Mouse (Mus musculus): ENCODE results near the gene Vps26c. TPM values are rescaled to one million over a fixed set of nuclear protein-coding genes. Genes with fewer than 3 reads are reported as not detected.

Gene Vps26c
- polyA plus RNA-seq, 1 experiment from 2014 or later, result 60.2 TPM

GRCm38 (mm10) chr16:94566834-94567585 is 40.4 kb upstream of the Vps26c start:
- ATAC-seq (ENCODE audit: low FRiP score, low read depth), result no peak
- Histone ChIP-seq H3K27me3 (no peaks in the 10 kb centered on the region), H3K4me2 (replicated peaks) (no peak overlapping the region), H3K9ac (no peak overlapping the region), H3K36me3 (no peaks in the 10 kb centered on the region), H3K4me3 (no peak overlapping the region), H3K4me1 (peaks cover 6% of the 10 kb centered on the region), H3K9me3 (no peaks in the 10 kb centered on the region), H3K27ac (no peak overlapping the region)
- WGBS, result 85% methylated on average over 11 of the region's 11 CpGs

- Histone ChIP-seq H3K4me3 (no peak overlapping the region), H3K27ac (no peak overlapping the region), H3K4me1 (no peaks in the 10 kb centered on the region), H3K9ac (no peak overlapping the region), H3K9me3 (no peaks in the 10 kb centered on the region), H3K27me3 (no peaks in the 10 kb centered on the region), H3K4me2 (replicated peaks) (no peak overlapping the region), H3K36me3 (no peaks in the 10 kb centered on the region)
- no peak for ATAC-seq (ENCODE audit: low FRiP score, low read depth)
- WGBS, result 62% methylated on average over 8 of the region's 8 CpGs
Observed at GRCm38 (mm10) chr16:94566124-94566523, 39.5 kb upstream of the Vps26c start.

- ATAC-seq (ENCODE audit: low FRiP score, low read depth), result no peak
- no peak overlapping the region for H3K4me3 ChIP-seq
- no peaks in the 10 kb centered on the region for H3K27me3 ChIP-seq
- H3K36me3 ChIP-seq, result no peaks in the 10 kb centered on the region
- no peak overlapping the region for H3K27ac ChIP-seq
- H3K9ac ChIP-seq, result no peak overlapping the region
- H3K4me2 ChIP-seq (replicated peaks), result no peak overlapping the region
- 79% methylated on average over 5 of the region's 5 CpGs for WGBS
- H3K9me3 ChIP-seq, result no peaks in the 10 kb centered on the region
- H3K4me1 ChIP-seq, result peaks cover 10% of the 10 kb centered on the region; the same call in 1 of the 2 replicates
Observed at GRCm38 (mm10) chr16:94560618-94561017, 34.0 kb upstream of the Vps26c start.

DNA sequence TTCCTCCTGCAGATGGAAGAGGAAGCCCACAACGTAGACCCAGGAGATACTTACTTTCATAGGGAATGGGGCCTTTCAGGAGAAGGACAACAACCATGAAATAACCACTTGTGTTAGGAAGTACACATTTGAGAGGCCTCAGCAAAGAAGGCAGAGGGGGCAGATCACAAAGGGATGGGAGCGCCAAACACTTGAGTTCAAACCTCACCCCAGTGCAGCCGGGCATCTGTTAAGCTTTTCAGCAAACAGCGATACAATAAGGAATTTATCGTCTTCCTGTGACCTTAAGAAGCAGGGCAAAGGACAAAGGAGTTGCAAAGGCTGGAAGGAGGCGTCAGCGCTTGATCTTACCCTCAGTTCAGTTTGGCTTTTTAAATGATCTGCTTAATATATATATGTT is 33.2 kb upstream of the Vps26c start:
- no peaks in the 10 kb centered on the region for H3K36me3 ChIP-seq
- H3K27me3 ChIP-seq, result no peaks in the 10 kb centered on the region
- ATAC-seq (ENCODE audit: low FRiP score, low read depth), result no peak
- no peak overlapping the region for H3K9ac ChIP-seq
- H3K4me2 ChIP-seq (replicated peaks), result no peak overlapping the region
- no peaks in the 10 kb centered on the region for H3K9me3 ChIP-seq
- 67% methylated on average over 7 of the region's 7 CpGs for WGBS
- no peak overlapping the region for H3K4me3 ChIP-seq
- peaks cover 11% of the 10 kb centered on the region; the same call in 1 of the 2 replicates for H3K4me1 ChIP-seq
- H3K27ac ChIP-seq, result no peak overlapping the region

- Histone ChIP-seq H3K4me3 (no peak overlapping the region), H3K4me2 (replicated peaks) (no peak overlapping the region), H3K9ac (no peak overlapping the region), H3K36me3 (no peaks in the 10 kb centered on the region), H3K27ac (no peak overlapping the region), H3K9me3 (no peaks in the 10 kb centered on the region), H3K4me1 (peaks cover 11% of the 10 kb centered on the region; the same call in 1 of the 2 replicates), H3K27me3 (no peaks in the 10 kb centered on the region)
- 34% methylated on average over 7 of the region's 7 CpGs for WGBS
- no peak for ATAC-seq (ENCODE audit: low FRiP score, low read depth)
Observed at GRCm38 (mm10) chr16:94559282-94559681, 32.7 kb upstream of the Vps26c start.

DNA sequence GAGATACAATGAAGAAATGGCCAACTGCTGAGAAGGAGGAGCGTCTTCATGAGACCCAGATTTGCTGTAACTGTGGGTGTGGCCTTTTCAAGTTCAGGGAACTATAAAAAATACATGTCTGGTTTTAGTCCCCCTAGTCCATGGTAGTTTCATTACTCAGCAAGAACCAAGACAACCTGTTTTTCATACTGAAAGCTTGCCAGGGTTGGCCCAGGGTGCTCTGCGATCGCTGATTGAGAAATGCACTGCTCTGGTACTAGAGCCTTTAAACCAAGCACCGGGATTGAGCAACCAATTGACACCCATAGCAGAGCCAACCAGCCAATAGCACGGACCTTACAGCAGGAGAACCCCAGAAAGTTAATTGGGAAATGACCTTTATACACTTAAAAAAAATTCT is 29.6 kb upstream of the Vps26c start:
- Histone ChIP-seq H3K36me3 (no peaks in the 10 kb centered on the region), H3K4me1 (peaks cover 11% of the 10 kb centered on the region; the same call in 1 of the 2 replicates), H3K9me3 (no peaks in the 10 kb centered on the region), H3K4me3 (no peak overlapping the region), H3K27ac (no peak overlapping the region), H3K27me3 (no peaks in the 10 kb centered on the region), H3K9ac (no peak overlapping the region), H3K4me2 (replicated peaks) (no peak overlapping the region)
- 71% methylated on average over 5 of the region's 5 CpGs for WGBS
- no peak for ATAC-seq (ENCODE audit: low FRiP score, low read depth)

DNA sequence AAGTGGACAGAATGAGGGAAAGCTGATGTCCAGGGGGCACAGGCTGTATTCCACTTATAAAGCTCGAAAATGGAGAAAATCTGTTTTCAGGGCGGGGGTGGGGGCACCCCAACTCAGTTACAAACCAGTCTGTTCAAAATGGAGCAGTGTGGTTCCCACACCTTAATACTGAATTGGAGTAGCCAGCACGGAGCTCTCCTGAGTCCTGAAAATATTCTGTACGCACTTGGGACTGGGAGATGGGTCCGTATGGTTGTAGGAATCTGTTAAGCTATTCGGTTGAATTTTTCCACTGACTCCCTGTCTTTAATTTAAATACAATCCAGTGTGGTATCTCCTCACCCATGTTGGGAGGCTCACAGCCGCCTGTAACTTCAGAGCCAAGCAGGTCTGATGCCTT is 28.7 kb upstream of the Vps26c start:
- no peaks in the 10 kb centered on the region for H3K9me3 ChIP-seq
- ATAC-seq (ENCODE audit: low FRiP score, low read depth), result no peak
- no peak overlapping the region for H3K4me3 ChIP-seq
- H3K27ac ChIP-seq, result no peak overlapping the region
- no peak overlapping the region for H3K9ac ChIP-seq
- no peaks in the 10 kb centered on the region for H3K36me3 ChIP-seq
- H3K27me3 ChIP-seq, result no peaks in the 10 kb centered on the region
- WGBS, result 73% methylated on average over 7 of the region's 7 CpGs
- H3K4me2 ChIP-seq (replicated peaks), result no peak overlapping the region
- peaks cover 11% of the 10 kb centered on the region; the same call in 1 of the 2 replicates for H3K4me1 ChIP-seq

GRCm38 (mm10) chr16:94551934-94552333 is 25.3 kb upstream of the Vps26c start:
- Histone ChIP-seq H3K27me3 (no peaks in the 10 kb centered on the region), H3K4me2 (replicated peaks) (no peak overlapping the region), H3K36me3 (no peaks in the 10 kb centered on the region), H3K9me3 (no peaks in the 10 kb centered on the region), H3K4me3 (no peak overlapping the region), H3K27ac (no peak overlapping the region), H3K4me1 (peaks cover 6% of the 10 kb centered on the region; the same call in 1 of the 2 replicates), H3K9ac (no peak overlapping the region)
- no peak for ATAC-seq (ENCODE audit: low FRiP score, low read depth)

DNA sequence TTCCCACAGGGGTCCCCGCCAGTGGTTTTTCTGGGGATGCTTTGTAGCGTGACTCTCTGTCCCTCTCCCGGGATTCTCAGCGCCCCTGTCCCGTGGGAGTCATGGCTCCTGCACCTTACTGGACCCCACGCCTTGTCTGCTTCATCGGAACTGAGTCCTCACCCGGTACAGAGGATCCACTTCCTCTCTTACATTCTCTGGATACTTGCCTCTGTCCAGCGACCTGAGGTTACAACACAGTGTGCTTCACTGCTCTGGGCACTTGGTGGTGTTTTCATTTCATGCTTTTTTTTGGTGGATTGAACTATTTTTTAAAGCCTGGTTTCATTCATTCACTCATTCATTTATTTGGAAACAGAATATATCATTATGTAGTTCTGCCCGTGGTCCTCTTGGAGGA is 23.2 kb upstream of the Vps26c start:
- no peak for ATAC-seq (ENCODE audit: low FRiP score, low read depth)
- 72% methylated on average over 10 of the region's 10 CpGs for WGBS
- Histone ChIP-seq H3K27ac (no peak overlapping the region), H3K36me3 (no peaks in the 10 kb centered on the region), H3K27me3 (no peaks in the 10 kb centered on the region), H3K4me3 (no peak overlapping the region), H3K9ac (no peak overlapping the region), H3K9me3 (no peaks in the 10 kb centered on the region), H3K4me2 (replicated peaks) (no peak overlapping the region), H3K4me1 (no peaks in the 10 kb centered on the region)

GRCm38 (mm10) chr16:94545781-94546562 is 19.3 kb upstream of the Vps26c start:
- H3K4me2 ChIP-seq (replicated peaks), result no peak overlapping the region
- H3K4me3 ChIP-seq, result no peak overlapping the region
- no peaks in the 10 kb centered on the region for H3K9me3 ChIP-seq
- 64% methylated on average over 8 of the region's 8 CpGs for WGBS
- ATAC-seq (ENCODE audit: low FRiP score, low read depth), result no peak
- no peaks in the 10 kb centered on the region for H3K27me3 ChIP-seq
- no peaks in the 10 kb centered on the region for H3K36me3 ChIP-seq
- H3K4me1 ChIP-seq, result no peaks in the 10 kb centered on the region
- no peak overlapping the region for H3K27ac ChIP-seq
- H3K9ac ChIP-seq, result no peak overlapping the region

DNA sequence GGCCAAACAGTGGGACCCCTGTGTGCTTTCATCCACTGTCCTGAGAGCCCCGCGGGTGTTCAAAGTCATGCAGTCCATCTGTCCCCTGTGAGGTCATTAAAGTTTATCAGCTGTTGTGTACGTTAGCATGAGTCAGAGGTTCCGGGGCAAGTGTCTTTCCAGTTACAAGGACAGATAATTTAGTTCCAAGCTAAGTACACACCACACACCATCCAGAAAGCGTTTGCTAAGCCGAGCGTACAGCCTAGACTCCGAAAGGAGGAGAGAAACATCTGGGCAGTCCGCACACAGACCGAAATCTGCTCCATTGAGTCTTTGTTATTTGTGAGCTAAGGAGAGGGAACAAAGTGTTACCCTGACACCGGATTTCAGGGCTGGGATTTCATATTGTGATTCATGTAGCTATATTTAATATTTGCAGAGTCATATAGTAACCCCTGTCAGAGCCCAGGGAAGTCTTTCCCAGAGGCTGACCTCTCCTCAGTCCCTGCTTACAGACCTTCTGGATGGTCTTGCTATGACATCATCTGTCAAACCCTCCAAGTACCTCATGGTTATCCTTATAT is 18.0 kb upstream of the Vps26c start:
- Histone ChIP-seq H3K4me1 (no peaks in the 10 kb centered on the region), H3K4me3 (no peak overlapping the region), H3K4me2 (replicated peaks) (no peak overlapping the region), H3K27me3 (no peaks in the 10 kb centered on the region), H3K27ac (no peak overlapping the region), H3K36me3 (no peaks in the 10 kb centered on the region), H3K9ac (no peak overlapping the region), H3K9me3 (no peaks in the 10 kb centered on the region)
- 69% methylated on average over 11 of the region's 11 CpGs for WGBS
- no peak for ATAC-seq (ENCODE audit: low FRiP score, low read depth)

DNA sequence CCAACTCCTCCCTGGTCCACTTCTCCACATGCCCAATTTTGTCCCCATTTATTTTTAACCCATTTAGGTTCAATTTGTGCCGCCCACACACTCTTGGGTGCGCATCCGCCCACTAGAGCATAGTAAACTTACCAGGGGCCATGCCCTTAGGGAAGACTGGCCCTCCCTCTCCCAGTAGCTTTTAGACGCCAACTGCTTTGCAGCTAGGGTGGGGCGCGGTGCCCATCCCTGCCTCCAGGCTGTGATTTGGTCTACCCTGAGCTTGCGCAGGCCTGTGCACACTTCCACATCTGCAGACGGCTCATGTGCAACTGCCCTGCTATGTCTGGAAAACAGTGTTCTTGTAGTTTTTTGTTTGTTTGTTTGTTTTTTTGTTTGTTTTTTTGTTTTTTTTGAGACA is 16.3 kb upstream of the Vps26c start:
- Histone ChIP-seq H3K4me1 (no peaks in the 10 kb centered on the region), H3K4me2 (replicated peaks) (no peak overlapping the region), H3K9ac (no peak overlapping the region), H3K27me3 (no peaks in the 10 kb centered on the region), H3K36me3 (no peaks in the 10 kb centered on the region), H3K9me3 (no peaks in the 10 kb centered on the region), H3K4me3 (no peak overlapping the region), H3K27ac (no peak overlapping the region)
- no peak for ATAC-seq (ENCODE audit: low FRiP score, low read depth)
- 82% methylated on average over 8 of the region's 8 CpGs for WGBS

Measured in limb, embryonic 13.5 days (tissue).